Mouse (Mus musculus) stomach, adult 2 months (tissue): ENCODE measurements around the gene Zfp473. TPM values are rescaled to one million over a fixed set of nuclear protein-coding genes. Genes with fewer than 3 reads are reported as not detected.

ENCODE experiments used
- polyA plus RNA-seq: library from polyadenylated mRNA; depleted of rRNA; stranded (reverse); fragments of >200 nt; gene quantifications from 2 replicates; pipeline ENCODE4 v1.2.3, GENCODE M21; 2012; rRNA removed

Gene Zfp473
- 0.02 TPM in 1 of 2 replicates, not detected in the other for polyA plus RNA-seq

DNA sequence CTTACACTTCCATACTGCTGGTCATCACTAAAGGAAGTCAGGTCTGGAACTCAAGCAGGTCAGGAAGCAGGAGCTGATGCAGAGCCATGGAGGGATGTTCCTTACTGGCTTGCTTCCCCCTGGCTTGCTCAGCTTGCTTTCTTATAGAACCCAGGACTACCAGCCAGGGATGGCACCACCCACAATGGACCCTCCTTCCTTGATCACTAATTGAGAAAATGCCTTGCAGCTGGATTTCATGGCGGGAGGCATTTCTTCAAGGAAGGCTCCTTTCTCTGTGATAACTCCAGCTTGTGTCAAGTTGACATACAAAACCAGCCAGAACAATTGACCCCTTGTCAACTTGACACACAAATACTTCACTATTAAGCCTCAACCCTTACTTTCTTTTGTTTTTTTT is at the start of gene Zfp473:
Zfp473 (minus strand) TSS at position 101 of the 400 bp plus-strand sequence.

DNA sequence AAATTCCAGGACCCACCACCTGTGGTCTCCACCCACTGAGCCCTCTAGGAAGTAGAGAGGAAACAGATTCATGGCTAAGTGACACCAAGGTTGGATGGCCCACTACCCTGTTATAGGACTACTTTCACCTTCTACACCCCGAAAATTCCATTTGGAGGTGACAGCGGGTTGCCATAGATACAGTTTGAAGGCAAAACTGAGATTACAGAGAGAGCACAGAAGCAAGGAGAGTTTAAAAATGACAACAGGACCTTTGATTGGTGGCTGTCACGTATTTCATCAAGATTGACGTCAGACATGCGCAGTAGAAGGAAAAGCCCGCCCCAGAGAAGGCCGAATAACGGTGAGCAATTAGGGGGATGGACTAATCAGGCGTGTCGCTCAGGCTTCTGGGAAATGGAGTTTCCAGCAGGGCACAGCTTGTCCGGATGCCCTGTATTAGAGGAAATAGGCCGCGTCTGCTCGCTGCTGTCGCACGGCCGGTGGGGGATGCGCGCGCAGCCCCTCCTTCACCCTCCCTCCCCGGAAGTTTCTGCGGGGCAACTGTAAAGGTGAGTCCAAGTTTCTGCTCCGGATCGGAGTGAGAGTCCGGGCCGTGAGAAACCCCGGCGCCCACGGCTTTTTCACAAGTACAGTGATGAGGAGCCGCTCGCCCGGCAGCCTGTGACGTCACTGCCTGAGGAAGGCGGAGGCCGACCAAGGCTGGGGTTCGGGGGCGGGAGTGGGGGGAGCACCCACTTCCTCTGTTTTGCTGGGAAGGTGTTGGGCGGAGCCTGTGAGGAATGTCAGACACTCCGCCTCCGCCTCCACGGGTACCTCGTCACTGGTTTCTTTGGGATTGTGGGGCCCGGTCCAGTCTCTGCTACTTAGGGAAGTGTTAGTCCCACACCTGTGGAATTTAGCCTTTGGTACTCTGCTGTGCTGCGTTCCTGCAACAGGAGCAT is 2.5 kb downstream of the Zfp473 start, which contains the start of gene Vrk3:
Vrk3 (plus strand) TSS at position 313 of the 944 bp plus-strand sequence.

GRCm38 (mm10) chr7:44708574-44708973 is 42.3 kb downstream of the Zfp473 start, which contains the start of gene Izumo2:
TSS of gene Izumo2 (plus strand) at chr7:44708742.

Other genes with a start within 250 kb of the Zfp473 start
- gene Mybpc2, start 226.4 kb downstream of the Zfp473 start, polyA plus RNA-seq, result 0.84 and 2.7 TPM in 2 replicates
- gene Spib, start 219.0 kb downstream of the Zfp473 start, polyA plus RNA-seq, result 2.3 and 4.4 TPM in 2 replicates
- gene Pold1, start 202.2 kb downstream of the Zfp473 start, polyA plus RNA-seq, result 16.1 and 17.2 TPM in 2 replicates
- gene Nr1h2, start 197.1 kb downstream of the Zfp473 start, polyA plus RNA-seq, result 120 and 156 TPM in 2 replicates
- gene Napsa, start 178.7 kb downstream of the Zfp473 start, polyA plus RNA-seq, result 1.3 and 2.4 TPM in 2 replicates
- gene Kcnc3, start 160.4 kb downstream of the Zfp473 start, polyA plus RNA-seq, result 2.1 and 2.2 TPM in 2 replicates
- 37.3 and 39.8 TPM in 2 replicates for gene Myh14, start 80.2 kb downstream of the Zfp473 start, polyA plus RNA-seq
- gene Izumo2, start 42.3 kb downstream of the Zfp473 start, polyA plus RNA-seq, result not detected in 2 replicates
- 12.6 and 15.6 TPM in 2 replicates for gene Vrk3, start 2.6 kb downstream of the Zfp473 start, polyA plus RNA-seq
- gene Nup62, start 65.0 kb upstream of the Zfp473 start, polyA plus RNA-seq, result 35.4 and 38.0 TPM in 2 replicates
- 1.5 and 4.5 TPM in 2 replicates for gene Il4i1, start 65.3 kb upstream of the Zfp473 start, polyA plus RNA-seq
- gene Atf5, start 65.6 kb upstream of the Zfp473 start, polyA plus RNA-seq, result 166 and 337 TPM in 2 replicates
- 92.9 and 317 TPM in 2 replicates for gene Akt1s1, start 97.9 kb upstream of the Zfp473 start, polyA plus RNA-seq
- gene Tbc1d17, start 98.0 kb upstream of the Zfp473 start, polyA plus RNA-seq, result 50.9 and 54.2 TPM in 2 replicates
- gene Pnkp, start 106.1 kb upstream of the Zfp473 start, polyA plus RNA-seq, result 25.5 and 34.7 TPM in 2 replicates
- 136 and 176 TPM in 2 replicates for gene Ptov1, start 118.7 kb upstream of the Zfp473 start, polyA plus RNA-seq
- 129 and 224 TPM in 2 replicates for gene Med25, start 141.7 kb upstream of the Zfp473 start, polyA plus RNA-seq
- 47.7 and 54.0 TPM in 2 replicates for gene Fuz, start 145.0 kb upstream of the Zfp473 start, polyA plus RNA-seq
- gene Ap2a1, start 178.4 kb upstream of the Zfp473 start, polyA plus RNA-seq, result 46.2 and 50.4 TPM in 2 replicates
- gene Tsks, start 192.2 kb upstream of the Zfp473 start, polyA plus RNA-seq, result not detected in 2 replicates
- 8.3 and 10.7 TPM in 2 replicates for gene Cpt1c, start 223.8 kb upstream of the Zfp473 start, polyA plus RNA-seq
- gene Prmt1, start 235.5 kb upstream of the Zfp473 start, polyA plus RNA-seq, result 35.4 and 37.3 TPM in 2 replicates
- gene Irf3, start 246.6 kb upstream of the Zfp473 start, polyA plus RNA-seq, result 42.0 and 48.4 TPM in 2 replicates
- gene Bcl2l12, start 247.7 kb upstream of the Zfp473 start, polyA plus RNA-seq, result 15.0 and 16.7 TPM in 2 replicates